Mouse (Mus musculus) intestine, embryonic 14.5 days (tissue): Measurements from ENCODE around the gene Zfp526. TPM values are rescaled to one million over a fixed set of nuclear protein-coding genes. Genes with fewer than 3 reads are reported as not detected.

Experiments
- ATAC-seq: fragments of 200-750 bp; cut with Nextera tagmentation; replicated peaks from 2 replicates; pipeline ENCODE4 v1.8.0; 2017; ENCODE audit warnings: low read depth, moderate number of reproducible peaks, moderate TSS enrichment, moderate library complexity; ENCODE audit not compliant: low FRiP score, low TSS enrichment
- DNase-seq: peaks from one replicate; pipeline ENCODE4 v3.0.0-alpha.2; 2018; ENCODE audit warnings: low spot score
- H3K27ac ChIP-seq: fragments of 300-500 bp; sonication (generic); 2 replicates; pipeline ENCODE4 v1.5.1; 2014; ENCODE audit warnings: low read depth, mild to moderate bottlenecking, control low read depth
- H3K27me3 ChIP-seq: fragments of 300-500 bp; sonication (generic); replicated peaks from 2 replicates; pipeline ENCODE4 v1.6.1; 2014; ENCODE audit warnings: low read length, control low read depth; ENCODE audit not compliant: control insufficient read depth, insufficient read depth
- H3K36me3 ChIP-seq: fragments of 300-500 bp; sonication (generic); 2 replicates; pipeline ENCODE4 v1.6.1; 2014; ENCODE audit warnings: low read length, control low read depth; ENCODE audit not compliant: control insufficient read depth, insufficient read depth
- H3K4me1 ChIP-seq: fragments of 300-500 bp; sonication (generic); replicated peaks from 2 replicates; pipeline ENCODE4 v1.6.1; 2014; ENCODE audit warnings: low read length, control low read depth, mixed read lengths; ENCODE audit not compliant: control insufficient read depth, insufficient read depth
- H3K4me2 ChIP-seq: fragments of 300-500 bp; sonication (generic); 2 replicates; pipeline ENCODE4 v1.6.1; 2014; ENCODE audit warnings: low read length
- H3K4me3 ChIP-seq: fragments of 300-500 bp; sonication (generic); 2 replicates; pipeline ENCODE4 v1.5.1; 2014; ENCODE audit warnings: low read depth, low read length, control low read depth, mixed read lengths
- H3K9ac ChIP-seq: fragments of 300-500 bp; sonication (generic); 2 replicates; pipeline ENCODE4 v1.6.1; 2014; ENCODE audit warnings: mild to moderate bottlenecking, low read length
- H3K9me3 ChIP-seq: fragments of 300-500 bp; sonication (generic); 2 replicates; pipeline ENCODE4 v1.6.1; 2016; ENCODE audit warnings: low read length, control low read depth; ENCODE audit not compliant: control insufficient read depth
- WGBS: fragments of 180-500 bp; shearing (Covaris S2); extraction: QIAGEN DNeasy Blood & Tissue Kit; methylation state at CpG from one replicate; pipeline ENCODE4 v1.1.7; 2014; 5-methylcytosine and 5-hydroxymethylcytosine counted together
- polyA plus RNA-seq: library from polyadenylated mRNA; unstranded; fragments of >200 nt; fragmentation: Nextera tagmentation; extraction: Ambion mirVana; gene quantifications from 2 replicates; pipeline ENCODE4 v1.2.1, GENCODE M21; 2014

The Zfp526 gene
- polyA plus RNA-seq, 1 experiment from 2014 or later: 4.2 TPM

DNA sequence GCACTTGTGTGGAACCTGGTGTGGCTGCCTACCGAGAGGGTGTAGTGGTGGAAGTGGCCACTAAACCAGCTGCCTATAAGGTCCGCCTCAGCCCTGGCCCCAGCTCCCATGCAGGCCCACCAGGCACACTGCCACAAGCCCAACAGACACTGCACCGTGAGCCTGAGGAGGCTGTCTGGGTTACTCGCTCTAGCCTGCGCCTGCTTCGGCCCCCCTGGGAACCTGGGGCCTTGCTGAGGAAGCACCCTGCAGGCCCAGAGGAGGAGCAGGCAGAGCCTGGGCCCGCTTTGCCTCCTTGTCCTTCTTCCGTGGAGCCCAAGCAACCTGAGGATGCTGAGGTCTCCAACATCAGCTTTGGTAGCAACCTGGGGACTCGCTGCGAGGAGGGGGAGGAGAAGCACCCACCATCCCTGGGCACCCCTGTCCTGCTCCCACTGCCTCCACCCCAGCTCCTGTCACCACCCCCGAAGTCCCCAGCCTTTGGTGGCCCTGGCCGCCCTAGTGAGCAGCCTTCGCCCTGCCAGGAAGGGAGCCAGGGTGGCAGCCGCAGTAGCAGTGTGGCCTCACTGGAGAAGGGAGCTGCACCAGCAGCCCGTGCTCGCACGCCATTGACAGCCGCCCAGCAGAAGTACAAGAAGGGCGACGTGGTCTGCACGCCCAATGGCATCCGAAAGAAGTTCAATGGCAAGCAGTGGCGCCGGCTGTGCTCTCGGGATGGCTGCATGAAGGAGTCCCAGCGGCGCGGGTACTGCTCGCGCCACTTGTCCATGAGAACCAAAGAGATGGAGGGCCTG lies 50.6 kb downstream of the Zfp526 start:
- peaks cover 29% of the 10 kb centered on the region for H3K36me3 ChIP-seq
- DNase-seq (no peak), ATAC-seq (no peak)
- H3K4me1 ChIP-seq: peaks cover 19% of the 10 kb centered on the region
- no peak overlapping the region for H3K4me3 ChIP-seq
- no peaks in the 10 kb centered on the region for H3K9me3 ChIP-seq
- H3K27me3 ChIP-seq: no peaks in the 10 kb centered on the region
- no peak overlapping the region for H3K27ac ChIP-seq
- no peak overlapping the region for H3K4me2 ChIP-seq
- 87% methylated on average over 30 of the region's 30 CpGs for WGBS
- no peak overlapping the region for H3K9ac ChIP-seq

DNA sequence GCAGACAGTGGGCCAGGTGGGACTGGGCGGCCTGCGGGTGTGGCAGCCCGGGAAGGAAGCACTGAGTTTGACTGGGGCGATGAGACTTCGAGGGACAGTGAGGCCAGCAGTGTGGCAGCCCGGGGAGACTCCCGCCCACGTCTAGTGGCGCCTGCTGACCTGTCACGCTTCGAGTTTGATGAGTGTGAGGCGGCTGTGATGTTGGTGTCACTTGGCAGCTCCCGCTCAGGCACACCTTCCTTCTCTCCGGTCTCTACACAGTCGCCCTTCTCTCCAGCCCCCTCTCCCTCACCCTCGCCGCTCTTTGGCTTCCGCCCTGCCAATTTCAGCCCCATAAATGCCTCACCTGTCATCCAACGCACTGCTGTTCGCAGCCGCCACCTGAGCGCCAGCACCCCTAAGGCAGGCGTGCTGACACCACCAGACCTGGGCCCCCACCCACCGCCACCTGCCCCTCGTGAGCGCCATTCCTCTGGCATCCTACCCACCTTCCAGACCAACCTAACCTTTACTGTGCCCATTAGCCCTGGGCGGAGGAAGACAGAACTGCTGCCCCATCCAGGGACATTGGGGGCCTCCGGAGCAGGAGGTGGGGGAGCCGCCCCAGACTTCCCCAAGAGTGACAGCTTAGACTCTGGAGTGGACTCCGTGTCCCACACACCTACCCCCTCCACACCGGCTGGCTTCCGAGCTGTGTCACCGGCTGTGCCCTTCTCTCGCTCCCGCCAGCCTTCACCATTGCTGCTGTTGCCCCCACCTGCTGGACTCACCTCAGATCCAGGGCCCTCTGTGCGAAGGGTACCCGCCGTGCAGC lies 51.4 kb downstream of the Zfp526 start:
- H3K4me1 ChIP-seq: peaks cover 21% of the 10 kb centered on the region
- H3K27me3 ChIP-seq: no peaks in the 10 kb centered on the region
- DNase-seq (no peak), ATAC-seq (no peak)
- H3K9ac ChIP-seq: no peak overlapping the region
- 85% methylated on average over 38 of the region's 38 CpGs for WGBS
- H3K4me3 ChIP-seq: no peak overlapping the region
- H3K9me3 ChIP-seq: no peaks in the 10 kb centered on the region
- no peak overlapping the region for H3K27ac ChIP-seq
- H3K36me3 ChIP-seq: peaks cover 29% of the 10 kb centered on the region
- no peak overlapping the region for H3K4me2 ChIP-seq

DNA sequence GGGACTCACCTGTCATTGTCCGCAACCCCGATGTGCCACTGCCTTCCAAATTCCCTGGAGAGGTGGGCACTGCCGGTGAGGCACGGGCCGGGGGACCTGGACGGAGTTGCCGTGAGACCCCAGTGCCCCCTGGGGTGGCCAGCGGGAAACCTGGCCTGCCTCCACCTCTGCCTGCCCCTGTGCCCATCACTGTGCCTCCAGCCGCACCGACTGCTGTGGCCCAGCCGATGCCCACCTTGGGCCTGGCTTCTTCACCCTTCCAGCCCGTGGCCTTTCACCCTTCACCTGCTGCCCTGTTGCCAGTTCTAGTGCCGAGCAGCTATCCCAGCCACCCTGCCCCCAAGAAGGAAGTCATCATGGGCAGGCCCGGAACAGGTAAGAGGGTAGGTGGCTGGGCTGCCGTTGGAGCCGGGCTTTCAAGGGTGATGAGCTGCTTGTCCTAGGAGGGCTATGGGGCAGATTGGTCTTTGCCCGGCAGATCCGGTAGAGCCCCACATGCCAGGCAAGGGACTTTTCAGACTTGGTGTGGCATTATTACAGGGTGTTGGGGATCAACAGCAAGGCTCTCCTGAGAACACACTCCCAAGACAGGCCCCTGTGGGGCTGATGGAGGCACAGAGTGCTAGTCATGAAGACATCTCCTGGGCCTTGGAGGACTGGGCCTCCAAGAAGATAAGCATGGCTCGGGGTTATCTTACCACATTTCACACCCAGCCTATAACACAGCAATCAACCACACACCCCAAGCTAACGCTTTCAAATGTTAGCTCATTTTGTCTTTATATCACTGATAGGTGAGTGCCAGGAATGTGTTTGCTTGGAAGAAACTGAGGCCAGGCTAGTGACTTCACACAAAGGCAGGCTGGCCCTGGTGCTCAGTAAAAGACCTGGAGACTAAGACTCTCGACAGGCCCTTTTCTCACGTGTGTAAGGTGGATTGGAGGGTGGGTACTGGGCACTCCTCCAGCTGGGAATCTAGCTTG lies 52.3 kb downstream of the Zfp526 start:
- no peak overlapping the region for H3K9ac ChIP-seq
- peaks cover 29% of the 10 kb centered on the region for H3K36me3 ChIP-seq
- peaks cover 25% of the 10 kb centered on the region for H3K4me1 ChIP-seq
- no peaks in the 10 kb centered on the region for H3K9me3 ChIP-seq
- H3K27ac ChIP-seq: no peak overlapping the region
- ATAC-seq (no peak), DNase-seq (no peak)
- no peak overlapping the region for H3K4me3 ChIP-seq
- WGBS: 87% methylated on average over 22 of the region's 22 CpGs
- H3K4me2 ChIP-seq: no peak overlapping the region
- no peaks in the 10 kb centered on the region for H3K27me3 ChIP-seq

DNA sequence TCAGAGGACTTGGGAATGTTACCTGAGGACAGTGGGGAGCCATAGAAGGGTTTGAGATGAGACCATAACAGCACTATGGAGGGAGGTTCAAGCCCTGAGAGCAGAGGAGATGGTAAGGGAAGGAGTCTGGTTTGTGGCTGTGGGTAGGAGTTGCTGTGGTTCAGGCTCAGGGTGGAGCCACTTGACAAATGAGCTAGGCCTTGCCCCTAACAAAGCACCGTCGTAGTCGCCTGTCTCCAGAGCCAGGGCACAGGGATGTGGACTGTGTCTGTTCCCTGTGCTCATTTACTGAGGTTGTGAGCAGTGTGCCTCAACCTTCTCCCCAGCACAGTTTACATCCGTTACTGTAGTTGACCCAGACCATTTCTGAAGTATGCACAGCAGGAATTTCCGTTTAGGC lies 53.3 kb downstream of the Zfp526 start:
- Histone ChIP-seq H3K4me3 (no peak overlapping the region), H3K4me2 (no peak overlapping the region), H3K27me3 (no peaks in the 10 kb centered on the region), H3K27ac (no peak overlapping the region), H3K9ac (no peak overlapping the region), H3K36me3 (peaks cover 29% of the 10 kb centered on the region), H3K9me3 (no peaks in the 10 kb centered on the region), H3K4me1 (peaks cover 18% of the 10 kb centered on the region)
- ATAC-seq: no peak
- DNase-seq: no peak
- 37% methylated on average over 5 of the region's 5 CpGs for WGBS

DNA sequence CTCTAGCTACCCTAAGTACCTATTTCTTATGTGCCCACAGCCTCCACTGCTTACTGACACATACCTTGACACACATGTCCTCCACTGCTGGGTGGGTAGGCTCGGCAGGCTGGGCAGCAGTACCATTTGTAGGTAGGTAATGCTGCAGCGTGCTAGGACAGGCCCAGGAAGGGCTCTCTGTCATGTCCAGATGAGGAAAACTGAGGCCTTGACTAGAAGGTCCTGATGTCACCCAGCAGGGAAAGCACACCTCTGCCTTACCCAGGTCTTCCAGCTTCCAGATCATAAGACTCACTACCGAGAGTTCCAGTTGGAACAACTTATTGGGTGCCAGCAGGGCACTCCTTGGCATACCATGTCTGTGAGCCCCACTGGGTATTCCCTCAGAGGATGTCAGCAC lies 53.8 kb downstream of the Zfp526 start:
- Histone ChIP-seq H3K27me3 (no peaks in the 10 kb centered on the region), H3K9ac (no peak overlapping the region), H3K4me2 (no peak overlapping the region), H3K36me3 (peaks cover 29% of the 10 kb centered on the region), H3K4me1 (peaks cover 14% of the 10 kb centered on the region), H3K4me3 (no peak overlapping the region), H3K27ac (no peak overlapping the region), H3K9me3 (no peaks in the 10 kb centered on the region)
- ATAC-seq (no peak), DNase-seq (no peak)
- 86% methylated on average over 3 of the region's 3 CpGs for WGBS

DNA sequence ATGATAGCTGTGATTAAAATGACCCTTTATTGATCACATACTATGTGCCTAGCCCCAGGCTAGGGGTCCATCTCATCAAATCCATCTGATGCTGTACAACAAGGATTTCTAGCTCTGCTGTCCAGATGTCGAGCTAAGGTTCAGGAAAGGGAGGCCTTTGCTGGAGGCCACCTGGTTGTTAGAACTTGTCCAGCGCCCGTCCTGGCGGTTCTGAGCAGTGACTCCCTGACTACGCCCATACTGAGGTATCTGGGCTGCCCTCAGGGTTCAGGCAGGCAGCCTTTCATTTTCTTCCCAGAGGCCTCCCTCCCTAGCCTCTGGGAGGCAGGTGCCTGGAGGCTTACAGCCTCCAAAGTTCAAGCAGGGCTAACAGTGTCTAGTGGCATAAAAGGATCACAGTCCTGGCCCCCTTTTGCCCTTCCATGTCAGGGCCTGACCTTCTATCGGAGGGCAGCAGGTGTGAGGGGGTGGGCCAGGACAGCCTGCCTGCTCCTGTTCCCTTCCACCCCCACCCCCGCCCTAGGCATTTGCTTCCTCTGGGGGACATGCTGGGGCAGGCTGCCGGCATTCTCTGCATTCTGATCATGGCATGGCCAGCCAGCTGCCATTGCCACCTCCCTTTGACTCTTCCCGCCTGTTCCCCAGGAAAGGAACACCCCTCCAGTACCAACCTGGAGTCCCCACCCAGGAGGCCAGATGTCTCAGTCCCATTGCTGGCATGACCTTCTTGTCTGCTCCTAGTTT lies 54.5 kb downstream of the Zfp526 start:
- no peak overlapping the region for H3K9ac ChIP-seq
- no peak for DNase-seq

More for the DNA sequence above, 54.5 kb downstream of the Zfp526 start:
- ATAC-seq: no peak
- H3K36me3 ChIP-seq: peaks cover 29% of the 10 kb centered on the region
- H3K4me3 ChIP-seq: no peak overlapping the region
- H3K9me3 ChIP-seq: no peaks in the 10 kb centered on the region
- 57% methylated on average over 9 of the region's 9 CpGs for WGBS
- H3K27ac ChIP-seq: no peak overlapping the region
- no peaks in the 10 kb centered on the region for H3K27me3 ChIP-seq
- peaks cover 20% of the 10 kb centered on the region for H3K4me1 ChIP-seq
- no peak overlapping the region for H3K4me2 ChIP-seq
